Mouse (Mus musculus) embryo, embryonic 11.5 days (tissue): ENCODE results near the gene Gm28036.

ENCODE experiments used
- DNase-seq: peaks from one replicate; pipeline ENCODE4 v3.0.0-alpha.2; 2012; ENCODE audit warnings: low read depth, low spot score

Gene Gm28036

DNA sequence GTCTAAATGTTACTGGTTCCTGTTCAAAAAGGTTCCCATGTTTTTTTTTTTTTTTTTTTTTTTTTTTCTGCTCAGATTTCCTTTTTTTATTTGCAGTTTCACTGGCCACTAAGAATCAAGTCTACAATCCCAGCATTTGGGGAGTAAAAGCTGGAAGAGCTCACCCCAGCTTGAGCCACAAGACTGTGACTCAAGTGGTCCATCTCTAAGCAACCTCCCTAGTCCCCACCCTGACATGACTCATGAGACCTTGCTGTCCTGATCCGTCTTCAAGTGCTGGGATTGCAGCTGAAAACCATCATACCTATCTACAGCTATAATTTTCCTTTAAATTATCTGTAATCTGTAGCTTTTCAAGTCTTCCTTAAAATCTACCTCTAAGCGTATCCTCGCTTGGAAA lies 42.4 kb downstream of the Gm28036 start:
- DNase-seq: no peak

DNA sequence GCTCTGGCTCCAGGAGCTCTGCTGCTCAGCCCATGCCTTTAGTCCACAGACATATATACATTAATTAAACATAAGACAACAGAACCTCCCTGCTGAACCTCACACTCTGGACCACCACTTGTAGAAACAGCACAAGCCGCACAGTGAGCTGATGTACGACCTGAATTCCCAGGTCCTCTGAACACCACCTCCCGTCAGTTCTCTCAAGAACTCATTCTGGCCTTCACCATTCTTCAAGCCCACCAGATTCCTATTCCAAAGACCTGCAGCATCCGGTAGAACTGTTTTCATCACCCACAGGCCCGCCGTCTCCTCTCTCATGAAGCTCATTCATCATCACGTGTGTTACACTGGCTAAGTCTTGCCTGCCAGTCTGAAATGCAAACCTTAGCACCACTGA lies 46.5 kb downstream of the Gm28036 start:
- DNase-seq: no peak

DNA sequence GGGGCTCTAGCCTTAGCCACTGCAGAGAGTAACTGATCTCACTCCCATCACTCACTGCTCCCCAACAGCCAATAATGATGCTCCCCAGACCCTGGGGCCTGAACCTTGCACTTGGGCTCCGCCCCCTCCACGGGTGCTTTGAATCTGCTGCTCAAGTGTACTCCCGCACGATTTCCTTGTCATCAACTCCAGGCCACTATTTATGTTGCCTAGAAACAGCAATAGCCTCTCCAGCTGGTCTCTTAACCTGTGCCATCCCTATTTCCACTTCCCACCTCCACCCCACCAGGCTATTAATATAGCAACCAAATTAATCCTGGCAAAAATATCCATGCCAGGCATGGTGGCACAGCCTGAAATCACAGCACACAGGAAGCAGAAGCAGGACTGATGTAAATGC lies 47.2 kb downstream of the Gm28036 start:
- DNase-seq: no peak

DNA sequence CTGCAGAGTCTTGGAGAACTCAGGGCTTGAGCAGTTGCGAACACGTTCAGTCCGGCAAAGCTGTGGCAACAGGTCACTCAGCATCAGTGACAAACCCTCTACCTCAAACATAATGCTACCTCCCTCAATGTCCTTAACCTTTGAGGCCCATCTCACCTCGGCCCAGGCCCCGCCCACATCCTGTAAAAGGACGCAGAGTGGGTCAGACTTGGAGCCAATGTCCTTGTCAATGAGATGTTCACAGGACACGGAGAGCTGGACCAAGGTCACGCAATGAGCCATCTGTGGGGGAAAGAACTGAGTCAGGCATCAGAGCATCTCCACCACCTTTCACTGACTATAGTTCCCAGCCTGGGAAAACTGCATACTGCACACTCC lies 47.7 kb downstream of the Gm28036 start:
- no peak for DNase-seq

DNA sequence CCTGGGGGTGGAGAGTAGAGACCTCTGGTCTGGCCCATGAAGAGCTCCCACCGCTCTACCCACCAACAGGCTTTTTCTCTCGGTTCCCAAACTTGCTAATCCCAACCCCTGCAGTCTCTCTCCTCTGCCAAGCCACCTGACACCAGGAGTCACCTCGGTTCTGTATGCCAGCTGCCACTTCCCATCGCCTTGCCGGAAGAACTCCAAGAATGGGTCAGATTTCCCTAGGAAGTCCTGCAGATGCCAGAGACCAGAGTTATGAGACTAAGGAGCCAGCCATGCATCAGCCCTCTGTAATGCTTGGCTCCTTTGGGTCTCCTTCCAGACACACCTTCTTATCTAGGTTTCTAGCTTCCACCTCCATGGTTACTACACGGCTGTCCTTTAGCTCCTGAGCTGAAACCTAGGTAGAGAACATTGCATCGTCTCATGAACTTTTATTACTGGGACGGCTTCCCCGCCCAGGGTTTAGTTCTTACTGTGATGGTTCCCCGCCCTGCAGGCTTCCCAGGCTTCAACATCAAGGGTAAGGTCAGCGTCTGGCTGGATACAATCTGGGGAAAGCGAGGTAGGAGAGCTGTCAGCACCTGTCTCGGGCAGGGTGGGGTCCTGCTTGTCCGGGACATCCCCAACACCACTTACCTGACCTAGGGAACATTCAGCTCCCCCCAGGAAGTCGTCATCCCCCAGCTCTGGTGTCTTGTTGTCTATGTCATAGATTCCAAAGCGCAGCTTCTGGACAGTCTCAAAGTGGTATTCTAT lies 48.3 kb downstream of the Gm28036 start:
- no peak for DNase-seq

DNA sequence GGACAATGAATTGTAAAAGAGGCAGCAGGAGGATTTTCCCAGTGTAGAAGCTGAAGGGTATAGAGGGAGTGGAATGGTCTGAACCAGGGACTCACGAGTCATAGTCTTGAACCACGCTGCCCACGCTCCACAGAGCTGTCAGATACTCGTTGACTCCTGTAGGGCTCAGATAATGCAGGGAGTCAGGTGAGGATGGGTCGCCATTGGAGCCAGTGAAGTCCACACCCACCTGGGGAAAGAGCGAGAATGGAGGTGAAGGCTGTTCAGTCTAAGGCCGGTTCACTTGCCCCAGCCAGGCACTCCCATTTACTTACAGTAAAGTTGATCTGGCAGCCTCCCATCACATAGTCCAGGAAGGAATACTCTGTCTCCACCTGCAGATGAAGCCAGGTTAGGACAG lies 49.4 kb downstream of the Gm28036 start:
- DNase-seq: no peak

DNA sequence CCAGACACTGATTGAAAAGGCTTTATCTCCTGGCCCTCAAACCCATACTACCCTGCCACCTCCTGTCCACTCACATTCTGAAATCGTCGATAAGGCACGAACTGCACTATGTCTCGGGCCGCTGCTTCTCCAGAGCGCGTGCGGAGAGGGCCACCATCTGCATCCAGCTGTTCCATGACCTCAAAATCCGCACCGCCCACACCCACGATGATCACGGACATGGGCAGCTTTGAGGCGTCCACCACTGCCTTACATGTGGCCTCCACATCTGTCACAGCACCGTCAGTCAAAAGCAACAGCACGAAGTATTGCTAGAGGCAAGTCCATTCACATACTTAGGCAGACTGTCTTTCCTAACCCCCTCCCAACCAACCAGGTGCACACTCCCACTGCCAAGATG lies 53.2 kb downstream of the Gm28036 start:
- no peak for DNase-seq

DNA sequence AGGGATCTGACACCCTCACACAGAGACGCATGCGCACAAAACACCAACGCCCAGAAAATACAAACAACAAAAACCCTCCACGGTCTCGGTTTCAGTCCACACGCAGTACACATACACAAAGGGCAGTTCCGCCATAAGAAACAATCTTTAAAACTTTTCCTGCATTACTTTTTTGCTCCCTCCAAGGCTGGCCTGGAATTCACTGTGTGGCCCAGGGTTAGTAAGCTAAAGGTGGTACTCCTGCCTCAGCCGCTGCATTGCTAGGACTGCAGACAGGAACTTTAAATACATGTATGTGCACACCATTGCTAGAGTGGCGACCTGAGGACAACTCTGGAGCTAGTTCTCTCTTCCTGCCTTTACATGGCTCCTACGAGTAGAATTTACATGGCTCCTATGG lies 55.7 kb downstream of the Gm28036 start:
- no peak for DNase-seq

DNA sequence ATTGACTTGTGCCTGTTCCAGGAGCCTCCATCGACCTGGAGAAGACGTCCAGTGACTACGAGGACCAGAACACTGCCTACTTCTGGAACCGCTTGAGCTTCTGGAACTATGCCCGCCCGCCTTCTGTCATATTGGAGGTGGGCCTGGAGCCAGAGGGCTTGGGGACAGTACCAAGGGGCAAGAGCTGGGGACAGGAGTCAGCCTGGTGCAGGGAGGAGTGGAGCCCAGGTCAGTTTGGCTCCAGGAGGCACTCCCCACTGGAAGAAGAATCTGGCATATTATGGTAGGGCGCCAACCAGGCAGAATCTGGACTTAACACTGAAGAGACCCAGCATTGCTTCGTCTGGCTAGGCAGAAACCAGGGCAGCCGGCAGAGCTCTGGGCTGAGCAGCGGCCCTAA lies 59.0 kb downstream of the Gm28036 start:
- DNase-seq: no peak

DNA sequence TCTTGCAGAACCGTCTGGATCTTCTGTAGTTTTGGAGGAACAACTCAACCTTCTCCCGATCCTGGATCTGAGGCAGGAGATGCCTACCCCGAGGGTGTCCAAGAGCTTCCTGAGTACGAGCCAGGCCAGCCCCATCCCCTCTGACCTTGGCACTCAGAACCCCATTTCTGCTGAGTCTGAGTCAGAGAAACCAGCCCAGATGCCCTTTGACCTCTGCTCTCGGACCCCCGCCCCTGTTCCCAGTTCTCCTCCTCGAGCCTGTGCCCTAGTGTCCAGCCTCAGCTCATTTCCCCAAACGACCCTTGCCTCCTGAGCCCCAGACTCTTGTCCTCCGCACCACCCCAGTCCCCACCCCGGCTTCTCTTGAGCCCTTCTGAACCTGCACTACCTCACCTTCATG lies 60.8 kb downstream of the Gm28036 start:
- no peak for DNase-seq

DNA sequence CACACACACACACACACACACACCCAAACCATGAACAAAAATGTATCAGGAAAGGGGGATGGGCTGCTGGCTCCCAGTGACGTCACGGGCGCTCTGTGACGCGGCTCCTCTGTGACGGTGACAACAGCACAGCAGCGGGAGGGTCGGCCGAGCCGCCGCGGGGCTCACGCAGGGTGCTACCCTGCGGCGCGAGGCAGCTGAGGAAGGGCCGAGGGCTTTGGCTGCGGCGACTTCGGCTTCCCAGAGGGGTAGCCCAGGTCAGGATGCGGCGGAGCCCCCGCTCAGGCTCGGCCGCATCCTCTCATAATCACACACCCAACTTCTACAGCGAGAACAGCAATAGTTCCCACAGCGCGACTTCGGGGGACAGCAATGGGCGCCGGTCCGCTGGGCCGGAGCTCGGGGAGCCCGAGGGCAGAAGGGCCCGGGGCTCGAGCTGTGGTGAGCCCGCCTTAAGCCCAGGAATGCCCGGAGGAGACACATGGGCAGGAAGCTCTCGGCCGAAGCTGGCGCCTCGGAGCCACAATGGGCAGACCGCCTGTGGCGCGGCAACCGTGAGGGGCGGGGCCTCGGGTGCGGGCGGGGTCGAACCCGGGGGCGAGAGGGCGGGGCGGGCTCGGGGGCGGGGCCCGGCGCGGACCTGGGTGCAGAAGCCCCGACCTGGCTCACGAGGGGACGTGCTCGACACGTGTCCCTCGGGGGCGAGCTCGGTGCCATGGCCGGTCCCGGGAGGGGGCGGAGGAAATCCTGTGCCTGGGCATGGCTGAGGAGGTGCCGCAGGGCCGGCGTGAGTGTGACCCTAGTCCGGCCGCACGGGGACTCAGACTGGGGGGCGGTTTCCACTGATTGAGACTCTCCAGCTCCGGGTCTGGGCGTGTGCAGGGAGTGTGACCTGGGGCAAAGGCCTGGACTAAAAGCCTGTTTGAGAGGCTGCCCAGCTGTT lies 61.5 kb downstream of the Gm28036 start, which contains the start of gene Spag4:
Gene Spag4, plus strand, starts transcription at position 77 of the 943 bp plus-strand sequence.
- peak; percentile 67 for DNase-seq

DNA sequence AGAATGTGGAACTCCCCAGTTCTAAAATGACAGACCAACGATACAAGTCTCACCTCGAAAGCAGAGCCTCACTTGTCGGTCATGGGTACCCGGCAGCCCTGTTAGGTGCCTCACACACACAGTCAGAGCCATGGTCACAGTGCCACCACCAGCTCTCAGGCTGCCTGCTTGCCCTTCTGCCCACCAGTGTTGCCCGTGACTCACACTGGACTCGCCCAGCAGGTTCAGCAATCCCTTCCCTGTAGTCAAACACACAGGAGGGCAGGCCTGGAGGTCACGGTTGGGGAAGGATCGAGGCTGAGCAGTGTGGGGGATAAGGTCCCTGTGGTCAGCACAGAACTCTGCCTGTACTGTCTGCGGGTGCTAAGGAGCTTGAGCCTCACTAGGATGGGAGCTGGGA lies 74.1 kb downstream of the Gm28036 start, which contains the start of gene Fer1l4:
Gene Fer1l4, minus strand, starts transcription at position 132 of the 400 bp plus-strand sequence.
- DNase-seq: no peak

DNA sequence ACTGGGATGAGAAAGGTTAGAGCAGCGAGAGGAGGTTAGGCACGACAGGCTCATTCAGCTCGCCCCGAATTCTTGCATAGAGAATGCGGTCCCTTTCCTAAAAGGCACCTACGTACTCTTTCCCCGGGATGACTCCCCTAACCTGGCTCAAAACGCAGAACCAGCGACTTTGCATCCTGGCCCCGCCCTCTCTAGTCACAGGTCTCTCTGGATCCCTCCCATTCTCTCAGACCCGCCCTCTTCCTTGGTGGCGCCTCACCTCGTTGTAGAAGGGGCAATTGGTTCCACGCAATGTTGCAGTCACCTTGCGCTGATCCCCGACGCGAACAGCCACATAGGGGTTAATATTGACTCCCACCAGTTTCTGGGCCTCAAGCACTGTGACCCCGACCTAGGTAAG lies 79.0 kb downstream of the Gm28036 start:
- DNase-seq: no peak

DNA sequence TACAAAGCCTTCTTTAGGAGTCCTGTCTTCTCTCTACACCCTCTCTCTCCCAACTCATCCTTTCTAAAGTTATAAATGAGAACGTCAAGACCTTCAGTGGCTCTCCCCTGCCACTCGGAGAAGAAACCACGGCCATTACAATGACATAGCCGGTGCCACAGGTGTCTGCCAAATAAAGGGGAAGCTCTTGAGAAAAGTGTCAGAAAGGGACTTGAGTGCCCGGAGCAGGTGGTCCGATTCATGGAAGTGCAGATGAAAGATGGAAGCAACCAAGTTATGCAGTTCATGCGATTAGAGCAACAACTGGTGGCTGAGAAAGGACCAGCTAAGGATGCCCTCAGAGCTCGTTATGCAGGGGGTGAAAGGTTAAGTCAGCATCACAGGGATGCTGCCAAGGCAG lies 84.0 kb downstream of the Gm28036 start:
- DNase-seq: no peak

DNA sequence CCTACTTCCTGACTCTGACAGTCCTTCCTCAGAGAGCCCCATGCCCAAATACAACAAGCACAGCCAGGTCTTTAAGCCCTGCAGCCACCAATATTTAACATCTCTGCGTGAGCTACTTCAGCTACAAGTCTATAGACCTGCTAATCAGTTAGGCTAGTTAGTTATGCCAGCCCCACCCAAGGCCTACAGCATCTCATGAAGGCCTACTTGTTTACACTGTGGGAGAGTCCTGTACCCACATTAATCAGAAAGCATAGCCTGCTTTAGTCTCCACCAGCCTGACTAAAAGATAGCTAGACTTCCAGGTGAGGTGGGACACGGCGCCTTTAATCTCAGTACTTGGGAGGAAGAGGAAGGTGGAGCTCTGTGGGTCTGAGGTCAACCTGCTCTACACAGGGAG lies 87.5 kb downstream of the Gm28036 start:
- no peak for DNase-seq

DNA sequence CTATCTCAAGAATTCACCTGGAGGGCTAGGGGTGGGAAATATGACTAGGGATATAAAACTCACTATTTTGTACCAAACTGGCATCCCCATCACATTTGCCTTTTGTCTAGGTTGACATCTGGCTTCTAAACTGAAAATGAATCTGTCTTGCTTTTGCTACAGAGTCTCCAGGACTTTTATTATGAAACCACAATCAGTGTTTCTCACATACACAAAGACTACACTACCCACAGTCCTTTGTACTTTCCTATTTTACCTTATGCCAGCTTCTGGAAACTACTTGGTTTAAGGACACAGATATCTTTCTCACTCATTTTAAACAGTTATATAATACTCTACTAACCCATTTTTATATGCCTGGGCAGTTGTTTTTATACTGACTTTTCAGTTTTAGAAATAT lies 101.4 kb downstream of the Gm28036 start:
- no peak for DNase-seq
